8 mouse cellular contexts compared by ENCODE assay signal in genomic region chr11:114812731-114813240, GRCm38 (mm10). TPM values are rescaled to one million over a fixed set of nuclear protein-coding genes. Genes with fewer than 3 reads are reported as not detected.
A peak's percentile ranks its signal among the peaks of the same experiment; 100 is the strongest.
DNase-seq lines count a peak whose midpoint lies in the region; ATAC-seq and TF ChIP-seq lines count a peak whose summit lies in the region.

No protein-coding gene starts in this region.

- H3K27ac ChIP-seq in intestine, embryonic 16.5 days (ENCODE audit: low read length): no peak overlapping the region
- no peak overlapping the region for H3K27ac ChIP-seq in midbrain, embryonic 12.5 days (replicated peaks)
- H3K27ac ChIP-seq in small intestine, adult 2 months (ENCODE audit: insufficient read depth, low read depth, low read length): no peak overlapping the region

- no peaks in the 10 kb centered on the region for H3K36me3 ChIP-seq in intestine, embryonic 16.5 days (ENCODE audit: control insufficient read depth, insufficient read depth, low read length)
- H3K36me3 ChIP-seq in midbrain, embryonic 12.5 days: no peaks in the 10 kb centered on the region
- no peaks in the 10 kb centered on the region for H3K36me3 ChIP-seq in small intestine, adult 2 months (ENCODE audit: control insufficient read depth, insufficient read depth, low read length)

- no peaks in the 10 kb centered on the region for H3K9me3 ChIP-seq in intestine, embryonic 16.5 days (ENCODE audit: control insufficient read depth, low read length)
- no peaks in the 10 kb centered on the region for H3K9me3 ChIP-seq in midbrain, embryonic 12.5 days

- intact Hi-C loops in left cerebral cortex, postnatal 25 days (cut with DNase I): loop anchor here (1.0 to 10.0 kb wide), 4 partner anchors 50 to 242 kb away; no protein-coding TSS in a partner anchor

- TF ChIP-seq POLR2A in small intestine, adult 2 months (IDR thresholded peaks at IDR 0.05; ENCODE audit: low read depth, low read length): no peak

- no peaks in the 10 kb centered on the region for H3K27me3 ChIP-seq in intestine, embryonic 16.5 days (replicated peaks; ENCODE audit: control insufficient read depth, insufficient read depth, low read length)
- H3K27me3 ChIP-seq in midbrain, embryonic 12.5 days: 0 out of 2 replicates have a peak, but pooled peaks cover 6% of the 10 kb centered on the region
- no peaks in the 10 kb centered on the region for H3K27me3 ChIP-seq in small intestine, adult 2 months (ENCODE audit: control insufficient read depth, insufficient read depth, low read length)

- no peak overlapping the region for H3K4me2 ChIP-seq in intestine, embryonic 16.5 days (ENCODE audit: low read depth, low read length)
- no peak overlapping the region for H3K4me2 ChIP-seq in midbrain, embryonic 12.5 days (replicated peaks)

- no peak overlapping the region for H3K4me3 ChIP-seq in intestine, embryonic 16.5 days (ENCODE audit: low read length)
- no peak overlapping the region for H3K4me3 ChIP-seq in midbrain, embryonic 12.5 days
- no peak overlapping the region for H3K4me3 ChIP-seq in small intestine, adult 2 months (ENCODE audit: low read depth, low read length)

- peak; percentile 59 for ATAC-seq in intestine, embryonic 16.5 days
- peak; percentile 70 for ATAC-seq in midbrain, embryonic 12.5 days (ENCODE audit: low FRiP score, low read depth)
- ATAC-seq in inflammation-experienced regulatory T-cells, adult 6 months: no peak

- DNase-seq in ZHBTc4 (ENCODE audit: low read depth, low spot score): peak; percentile 88
- DNase-seq in cerebellum, postnatal 36 days: peak; percentile 97 to 98
- DNase-seq in gastrocnemius, adult 8-10 months (ENCODE audit: low spot score in 2 of 2): peak; percentile 77 to 78
- DNase-seq in left cerebral cortex, postnatal 25 days (ENCODE audit: low spot score in 2 of 2): peak; percentile 89

- TF ChIP-seq CTCF in small intestine, adult 2 months (IDR thresholded peaks at IDR 0.05; ENCODE audit: extremely low read depth, insufficient read length, insufficient replicate concordance, low read depth, low read length): peak; percentile 86; the same call in 1 of the 2 replicates

- WGBS in intestine, embryonic 16.5 days: 12% methylated on average over 6 of the region's 6 CpGs
- WGBS in midbrain, embryonic 12.5 days: 21% methylated on average over 6 of the region's 6 CpGs
- WGBS in small intestine, adult 2 months: 25% methylated on average over 6 of the region's 6 CpGs

- H3K4me1 ChIP-seq in intestine, embryonic 16.5 days (ENCODE audit: control insufficient read depth, insufficient read depth, low read length): no peaks in the 10 kb centered on the region
- peaks cover 14% of the 10 kb centered on the region for H3K4me1 ChIP-seq in midbrain, embryonic 12.5 days
- H3K4me1 ChIP-seq in small intestine, adult 2 months (ENCODE audit: control insufficient read depth, insufficient read depth, insufficient read length, low read length): peaks cover 4% of the 10 kb centered on the region

- H3K9ac ChIP-seq in intestine, embryonic 16.5 days (ENCODE audit: low read depth, low read length): no peak overlapping the region
- no peak overlapping the region for H3K9ac ChIP-seq in midbrain, embryonic 12.5 days (replicated peaks)

RNA-seq across cellular contexts. Expression of gene Gpr142, which starts 14.1 kb away (rescaled TPM):
- total RNA-seq in gastrocnemius, adult 8-10 months (2022): not detected
- 0.20 and 0.43 TPM in 2 replicates for polyA plus RNA-seq in intestine, embryonic 16.5 days (2015; fragmentation: Nextera tagmentation; extraction: Ambion mirVana)
- total RNA-seq in left cerebral cortex, postnatal 25 days (2021): not detected
- polyA plus RNA-seq in midbrain, embryonic 12.5 days (2016; fragmentation: Nextera tagmentation; extraction: Ambion mirVana): not detected in 2 replicates
- 0.10 TPM in 1 of 2 replicates, not detected in the other for polyA plus RNA-seq in small intestine, adult 2 months (2012; rRNA removed)
- not detected for polyA plus RNA-seq in inflammation-experienced regulatory T-cells, adult 6 months (2017; shearing (Covaris generic))

RNA-seq across cellular contexts. Expression of gene Btbd17, which starts 17.0 kb away (rescaled TPM):
- not detected for total RNA-seq in gastrocnemius, adult 8-10 months (2022)
- 0.71 and 0.87 TPM in 2 replicates for polyA plus RNA-seq in intestine, embryonic 16.5 days (2015; fragmentation: Nextera tagmentation; extraction: Ambion mirVana)
- 10 to 100 TPM; 35.6 to 39.8 TPM for total RNA-seq in left cerebral cortex, postnatal 25 days (2021)
- polyA plus RNA-seq in midbrain, embryonic 12.5 days (2016; fragmentation: Nextera tagmentation; extraction: Ambion mirVana): 61.0 and 68.5 TPM in 2 replicates
- polyA plus RNA-seq in small intestine, adult 2 months (2012; rRNA removed): 0.44 and 0.52 TPM in 2 replicates
- polyA plus RNA-seq in inflammation-experienced regulatory T-cells, adult 6 months (2017; shearing (Covaris generic)): not detected

RNA-seq across cellular contexts. Expression of gene Gprc5c, which starts 38.2 kb away (rescaled TPM):
- total RNA-seq in gastrocnemius, adult 8-10 months (2022): 10 to 100 TPM; 31.9 to 49.5 (median 39.2) TPM
- 10.5 and 10.9 TPM in 2 replicates for polyA plus RNA-seq in intestine, embryonic 16.5 days (2015; fragmentation: Nextera tagmentation; extraction: Ambion mirVana)
- total RNA-seq in left cerebral cortex, postnatal 25 days (2021): 1 to 10 TPM; 4.2 to 6.4 TPM
- polyA plus RNA-seq in midbrain, embryonic 12.5 days (2016; fragmentation: Nextera tagmentation; extraction: Ambion mirVana): 10.4 and 16.8 TPM in 2 replicates
- polyA plus RNA-seq in small intestine, adult 2 months (2012; rRNA removed): 4.4 TPM in 2 replicates
- polyA plus RNA-seq in inflammation-experienced regulatory T-cells, adult 6 months (2017; shearing (Covaris generic)): not detected

RNA-seq across cellular contexts. Expression of gene Kif19a, which starts 47.6 kb away (rescaled TPM):
- total RNA-seq in gastrocnemius, adult 8-10 months (2022): under 1 TPM in 3 of 4 experiments, not detected in 1; 0.62 to 0.82 (median 0.67) TPM
- 0.15 and 0.51 TPM in 2 replicates for polyA plus RNA-seq in intestine, embryonic 16.5 days (2015; fragmentation: Nextera tagmentation; extraction: Ambion mirVana)
- 1 to 10 TPM; 4.8 to 5.3 TPM for total RNA-seq in left cerebral cortex, postnatal 25 days (2021)
- polyA plus RNA-seq in midbrain, embryonic 12.5 days (2016; fragmentation: Nextera tagmentation; extraction: Ambion mirVana): 0.45 and 0.73 TPM in 2 replicates
- 1.7 and 2.0 TPM in 2 replicates for polyA plus RNA-seq in small intestine, adult 2 months (2012; rRNA removed)
- polyA plus RNA-seq in inflammation-experienced regulatory T-cells, adult 6 months (2017; shearing (Covaris generic)): under 1 TPM in 1 of 3 experiments, not detected in 2; 0.33 TPM

Comparison
In these comparisons a context has a peak if more than half of its experiments do, and no peak if none do; other contexts are left out.
1. RNA of gene Btbd17, which starts 17.0 kb away (polyA plus RNA-seq): 61.0 to 68.5 TPM in midbrain, embryonic 12.5 days; 0.71 to 0.87 TPM in intestine, embryonic 16.5 days, 0.44 to 0.52 TPM in small intestine, adult 2 months and not detected in inflammation-experienced regulatory T-cells, adult 6 months; every median in the first group is over 10 times any median in the second.
2. Peak in every context shown above with its lines, with median percentiles within 50 percentile points of each other: DNase-seq.